Mouse (Mus musculus): Measurements from ENCODE around the gene Golga5.

Gene Golga5

DNA sequence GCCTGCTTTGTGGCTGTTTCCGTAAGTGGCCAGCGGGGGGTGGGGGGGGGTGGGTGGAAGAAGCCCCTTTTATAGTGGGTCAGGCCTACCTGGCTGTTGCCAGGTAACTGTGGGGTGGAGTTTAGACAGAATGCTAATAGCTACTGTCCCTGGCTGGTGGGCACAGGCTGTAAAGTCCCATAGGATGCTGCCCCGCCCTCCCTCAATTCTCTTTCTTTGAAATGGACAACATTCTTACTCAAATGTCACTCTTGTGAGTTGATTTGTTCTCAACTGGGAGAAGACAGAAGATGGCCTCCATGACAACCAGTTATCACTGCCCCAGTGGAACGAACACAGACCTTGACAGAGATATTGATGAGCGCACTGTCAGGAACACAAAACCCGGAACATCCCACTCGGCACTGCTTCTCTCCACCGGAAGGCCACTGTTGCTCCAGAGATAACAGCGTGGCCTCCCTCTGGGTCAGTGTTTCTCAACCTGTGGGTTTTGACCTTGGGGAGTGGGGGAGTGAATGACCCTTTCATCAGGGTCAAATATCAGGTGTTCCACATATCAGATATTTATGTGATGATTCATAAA is 36.3 kb downstream of the Golga5 start:
- no peak for DNase-seq (ENCODE audit: inconsistent age in 2 of 2, low spot score in 1 of 2)

DNA sequence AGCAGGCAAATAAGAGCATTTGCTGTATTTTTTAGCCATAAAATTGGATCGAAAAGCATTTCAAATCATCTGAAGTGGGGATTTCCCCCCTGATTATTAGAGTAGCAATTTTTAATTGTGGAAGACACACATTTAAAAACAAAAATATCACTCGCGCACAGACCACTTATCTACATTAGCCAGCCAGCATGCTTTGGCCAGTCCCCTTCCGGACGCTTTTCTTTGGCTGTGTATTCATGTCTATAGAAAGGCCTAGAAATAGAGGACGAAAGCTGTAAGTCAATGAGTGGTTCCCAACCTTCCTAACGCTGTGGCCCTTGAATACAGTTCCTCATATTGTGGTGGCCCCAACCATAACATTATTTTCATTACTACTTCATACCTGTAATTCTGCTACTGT is 37.0 kb downstream of the Golga5 start:
- DNase-seq (ENCODE audit: inconsistent age in 2 of 2, low spot score in 1 of 2), result no peak

DNA sequence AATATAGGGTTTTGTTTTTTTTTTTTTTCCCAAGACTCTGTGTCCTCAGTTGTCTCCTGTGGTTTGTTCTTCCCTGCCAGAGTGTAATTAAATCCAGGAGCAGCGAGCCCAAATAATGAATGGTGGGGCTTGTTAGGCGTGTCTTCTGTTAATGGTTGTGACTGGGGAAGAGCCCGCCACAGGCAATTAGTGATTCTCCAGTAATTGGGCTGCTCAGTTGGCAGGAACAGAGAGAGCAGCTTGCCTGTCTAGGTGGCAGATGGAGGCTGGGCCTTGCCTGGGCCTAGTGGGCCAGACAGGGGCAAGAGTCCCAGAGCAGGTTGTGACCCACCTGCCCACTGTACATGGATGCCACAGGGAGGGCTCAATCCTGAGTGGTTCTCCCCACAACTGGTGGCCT is 42.4 kb downstream of the Golga5 start:
- DNase-seq (ENCODE audit: inconsistent age in 2 of 2, low spot score in 1 of 2), result no peak

DNA sequence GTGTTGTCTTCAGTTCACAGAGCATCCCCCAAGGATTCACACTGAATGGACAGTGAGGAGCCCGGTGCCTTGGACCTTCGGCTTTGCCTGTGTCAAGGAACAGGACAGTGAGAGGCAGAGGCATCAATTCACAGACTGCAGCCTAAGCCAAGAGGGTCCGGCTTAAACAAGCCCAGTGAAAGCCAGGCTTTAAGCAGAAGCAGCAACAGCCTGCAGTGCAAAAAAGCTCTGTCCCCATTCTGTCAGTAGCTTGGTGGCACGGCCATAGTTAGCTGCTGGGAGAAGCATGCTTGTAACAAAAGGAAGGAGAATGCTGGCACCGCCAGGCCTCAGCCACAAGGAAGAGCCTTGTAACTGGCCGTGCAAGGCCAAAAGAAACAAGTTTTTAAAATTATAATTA is 45.2 kb downstream of the Golga5 start:
- no peak for DNase-seq (ENCODE audit: inconsistent age in 2 of 2, low spot score in 1 of 2)

DNA sequence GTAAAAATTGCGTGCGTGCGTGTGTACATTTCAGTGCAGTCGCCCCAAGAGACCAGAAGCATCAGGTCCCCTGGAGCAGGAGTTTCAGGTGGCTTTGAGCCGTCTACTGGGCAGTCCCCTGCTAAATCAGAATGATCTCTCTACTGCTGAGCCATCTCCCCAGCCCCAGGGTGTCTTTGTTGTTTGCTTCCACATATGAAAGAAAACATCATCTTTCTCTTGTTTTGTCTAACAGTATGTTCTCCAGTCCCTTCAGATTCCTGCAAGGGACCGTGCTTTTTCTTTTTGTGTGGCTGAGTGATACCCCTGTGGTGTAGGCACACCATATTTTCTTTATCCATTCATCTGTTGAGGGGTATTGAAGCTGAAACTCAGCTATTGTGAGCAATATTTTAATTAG is 45.8 kb downstream of the Golga5 start:
- DNase-seq (ENCODE audit: inconsistent age in 2 of 2, low spot score in 1 of 2), result no peak

DNA sequence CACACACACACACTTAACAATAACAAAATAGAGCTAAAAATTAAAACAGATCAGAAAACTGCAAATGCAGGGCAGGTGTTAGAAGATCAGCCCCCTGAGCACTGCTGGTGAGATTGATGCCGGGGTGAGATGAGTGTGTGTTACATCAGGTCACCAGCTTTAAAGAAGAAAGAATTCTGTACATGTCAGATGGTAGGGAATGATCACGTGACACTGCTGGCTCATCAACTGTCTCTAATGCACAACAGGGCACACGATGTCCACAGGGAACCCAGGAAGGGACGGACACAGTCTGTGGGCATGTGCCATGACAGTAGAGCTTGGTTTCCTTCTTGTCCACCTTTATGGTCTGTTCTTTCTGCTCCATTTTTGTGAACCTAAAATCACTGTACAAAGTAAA is 47.2 kb downstream of the Golga5 start:
- no peak for DNase-seq (ENCODE audit: inconsistent age in 2 of 2, low spot score in 1 of 2)

DNA sequence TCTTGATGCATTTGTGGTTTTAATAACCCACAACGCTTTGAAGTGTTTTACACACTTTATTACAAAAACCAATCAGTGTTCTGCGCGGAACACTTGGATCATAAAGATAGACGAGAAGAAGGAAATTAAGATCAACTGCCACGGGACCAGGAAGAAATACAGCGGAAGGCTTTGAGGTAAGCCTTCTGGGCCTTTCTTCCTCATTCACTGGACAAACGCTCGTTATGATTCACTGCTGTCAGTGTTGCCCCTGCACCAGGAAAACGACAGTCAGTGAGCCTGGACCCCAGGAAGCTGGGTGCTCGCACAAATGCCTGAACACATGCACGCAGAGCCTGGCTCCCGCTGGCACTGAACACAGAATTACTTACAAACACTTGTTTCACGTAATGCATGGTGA is 48.7 kb downstream of the Golga5 start:
- DNase-seq (ENCODE audit: inconsistent age in 2 of 2, low spot score in 1 of 2), result no peak

DNA sequence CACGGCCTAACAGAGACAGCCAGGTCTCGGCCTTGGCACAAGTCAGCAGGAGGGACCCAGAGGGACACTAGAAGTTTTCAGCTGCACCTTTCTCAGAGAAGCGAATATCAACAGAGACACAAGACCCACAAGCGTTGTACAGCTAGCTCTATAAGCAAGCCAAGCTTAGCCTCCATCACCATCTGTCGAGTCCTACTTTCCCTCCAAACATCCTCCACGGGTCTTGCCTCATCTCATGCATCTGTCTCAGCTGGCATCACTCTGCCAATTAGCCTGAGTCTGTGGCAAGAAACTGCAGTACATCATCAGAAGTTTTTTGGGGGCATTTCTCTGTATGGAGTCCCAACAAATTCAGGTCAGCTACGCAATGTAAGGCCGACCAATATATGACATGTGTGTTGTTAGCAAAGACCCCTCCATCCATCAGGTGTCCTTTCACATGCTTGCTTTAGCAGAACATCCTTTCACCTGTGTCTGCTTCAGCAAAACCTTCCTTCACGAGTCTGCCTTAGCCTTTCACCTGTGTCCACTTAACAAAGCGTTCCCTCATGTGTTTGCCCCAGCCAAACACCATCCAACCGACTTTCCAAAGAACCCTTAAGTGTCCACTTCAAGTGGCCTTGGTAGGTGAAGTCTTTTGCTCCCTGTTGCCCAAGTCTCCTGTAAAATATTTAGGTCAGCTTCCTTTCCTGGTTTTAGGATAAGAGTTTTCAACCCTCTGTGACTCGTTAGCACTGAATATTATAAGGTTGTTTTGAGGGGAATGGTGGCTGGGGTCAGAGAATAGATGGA is 51.2 kb downstream of the Golga5 start:
- no peak for DNase-seq (ENCODE audit: inconsistent age in 2 of 2, low spot score in 1 of 2)

DNA sequence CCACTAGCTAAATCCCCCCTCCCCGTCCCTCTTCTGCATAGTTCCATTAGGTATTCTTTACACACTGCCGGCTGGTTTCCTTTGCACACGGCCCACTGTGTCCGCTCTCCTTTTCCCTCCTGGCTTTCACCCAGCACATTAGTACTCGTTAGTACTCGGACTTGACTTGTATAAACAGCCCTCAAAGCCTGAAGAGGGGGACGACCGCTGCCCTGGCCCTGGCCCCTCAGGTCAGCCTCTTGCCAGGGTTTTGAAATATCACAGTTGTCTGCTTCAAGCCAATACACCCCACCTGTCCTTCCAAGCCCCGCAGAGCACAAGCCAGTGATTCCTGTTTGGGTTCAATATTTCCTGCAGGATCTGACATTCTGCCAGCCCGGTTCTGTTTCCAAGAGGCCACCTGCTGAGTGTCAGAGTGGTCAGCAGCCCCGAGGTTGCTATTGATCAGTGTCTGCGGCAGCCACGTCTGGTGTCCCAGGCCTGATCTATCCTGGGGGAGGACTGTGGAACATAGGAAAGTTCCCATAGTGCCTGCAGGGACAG is 52.9 kb downstream of the Golga5 start:
- DNase-seq (ENCODE audit: inconsistent age in 2 of 2, low spot score in 1 of 2), result peak; percentile 31 to 63

DNA sequence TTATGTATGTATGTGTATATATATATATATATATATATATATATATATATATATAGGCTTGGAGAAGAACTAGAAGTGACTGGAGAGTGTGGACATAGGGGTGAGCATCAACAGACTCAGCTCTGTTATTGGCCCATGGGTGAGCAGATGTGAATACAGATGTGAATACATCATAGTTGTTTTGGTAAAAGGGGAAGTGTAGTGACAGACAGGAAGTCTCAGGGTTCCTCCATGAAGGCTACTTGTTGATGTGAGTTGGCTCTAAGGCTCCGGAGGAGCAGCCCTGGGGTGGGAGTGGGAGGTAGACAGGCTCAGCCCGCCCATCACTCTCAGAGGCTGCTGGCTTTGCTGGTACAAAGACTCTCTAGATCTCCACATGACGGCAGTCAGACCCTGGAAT is 55.3 kb downstream of the Golga5 start:
- no peak for DNase-seq (ENCODE audit: inconsistent age in 2 of 2, low spot score in 1 of 2)

DNA sequence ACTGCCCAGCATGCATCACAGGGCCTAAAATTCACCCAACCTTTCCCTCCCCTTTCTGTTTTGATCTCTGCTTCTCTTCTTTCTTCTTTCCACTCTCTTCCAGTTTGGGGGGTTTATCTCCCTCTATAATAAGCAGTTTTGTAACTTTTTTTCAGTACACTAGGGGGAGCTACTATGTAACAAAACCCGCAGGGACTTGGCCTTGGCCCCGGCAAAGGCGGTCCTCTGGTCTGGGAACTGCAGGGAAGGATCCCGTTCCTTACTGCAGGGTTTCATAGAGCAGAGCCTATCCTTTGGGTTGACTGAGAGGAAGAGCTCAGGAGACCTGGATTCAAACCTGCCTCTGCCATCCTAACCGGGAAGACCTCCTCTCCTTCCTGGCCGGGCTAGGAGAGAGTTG is 55.8 kb downstream of the Golga5 start:
- DNase-seq (ENCODE audit: inconsistent age in 2 of 2, low spot score in 1 of 2), result peak; percentile 34 to 70

DNA sequence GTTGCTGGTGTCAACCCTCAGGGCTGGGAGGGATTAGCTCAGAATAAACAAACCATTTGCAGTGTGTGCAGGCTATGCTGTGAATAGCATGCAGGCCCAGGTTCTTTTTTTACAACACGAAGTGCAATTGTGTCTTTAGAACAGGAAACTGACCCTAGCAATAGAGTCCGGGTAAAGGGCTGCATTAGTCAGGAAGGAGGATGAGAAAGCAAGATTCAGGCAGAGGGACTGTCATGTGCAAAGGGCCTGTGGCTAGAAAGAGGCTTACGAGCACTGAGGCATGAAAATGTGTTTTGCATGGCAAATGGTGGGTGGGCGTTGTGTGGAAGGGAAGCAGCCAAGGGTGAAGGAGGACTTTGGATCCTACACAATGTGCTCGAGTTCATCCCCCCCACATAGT is 59.1 kb downstream of the Golga5 start:
- DNase-seq (ENCODE audit: inconsistent age in 2 of 2, low spot score in 1 of 2), result no peak

DNA sequence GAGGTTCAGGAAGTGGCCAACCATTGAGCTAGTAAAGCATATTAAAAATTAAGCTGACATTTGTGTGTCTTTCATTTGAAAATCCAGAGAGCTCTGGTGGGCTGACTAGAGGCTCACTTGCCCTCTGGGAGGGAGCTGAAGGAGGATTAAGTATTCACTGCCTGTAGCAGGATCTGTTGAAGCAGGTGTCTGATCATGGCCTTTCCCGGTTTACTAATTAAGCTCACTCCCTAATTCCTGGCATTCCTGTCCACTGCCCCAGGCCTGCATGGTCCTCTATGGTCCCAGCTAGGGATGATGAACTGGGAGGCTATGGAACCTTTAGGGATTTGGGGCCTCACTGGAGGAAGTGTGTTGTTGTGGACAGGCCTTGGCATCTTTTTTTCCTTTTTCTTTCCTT is 66.9 kb downstream of the Golga5 start:
- DNase-seq (ENCODE audit: inconsistent age in 2 of 2, low spot score in 1 of 2), result no peak

DNA sequence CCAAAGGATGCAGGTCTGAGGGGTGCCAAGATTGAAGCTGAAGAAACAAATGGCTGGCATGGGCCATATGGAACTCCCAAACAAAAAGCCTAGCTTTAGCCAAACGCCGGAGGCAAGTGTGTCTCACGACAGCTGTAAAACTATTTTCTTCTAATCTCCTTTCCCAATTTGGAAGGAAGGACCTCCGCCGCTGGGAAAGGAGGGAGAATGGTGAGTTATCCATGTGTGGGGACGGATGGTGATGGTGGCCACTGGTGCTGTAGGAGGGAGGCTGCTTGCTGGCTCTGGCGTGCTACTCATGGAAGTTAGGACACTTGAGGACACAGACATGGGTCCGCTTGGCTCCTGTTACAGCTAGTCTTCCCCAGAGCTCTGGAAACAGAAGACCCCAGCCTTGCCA is 71.3 kb downstream of the Golga5 start:
- DNase-seq (ENCODE audit: inconsistent age in 2 of 2, low spot score in 1 of 2), result no peak

DNA sequence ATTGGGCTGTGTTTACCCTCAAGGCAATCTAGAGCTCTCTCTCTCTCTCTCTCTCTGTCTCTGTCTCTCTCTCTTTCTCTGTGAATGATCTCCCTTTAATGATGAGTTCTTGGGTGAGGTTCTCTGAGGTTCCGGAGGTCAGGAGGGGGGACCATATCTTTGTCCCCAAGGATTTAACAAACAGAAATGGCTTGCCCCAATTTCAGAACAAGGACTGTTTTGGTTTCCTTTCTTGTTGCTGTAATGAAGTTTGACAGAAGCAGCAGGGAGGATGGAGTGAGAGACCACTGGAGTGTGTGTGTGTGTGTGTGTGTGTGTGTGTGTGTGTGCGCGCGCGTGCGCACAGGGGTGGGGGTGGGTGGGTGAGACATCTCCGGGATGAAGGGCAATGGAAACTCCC is 72.2 kb downstream of the Golga5 start:
- DNase-seq (ENCODE audit: inconsistent age in 2 of 2, low spot score in 1 of 2), result no peak

DNA sequence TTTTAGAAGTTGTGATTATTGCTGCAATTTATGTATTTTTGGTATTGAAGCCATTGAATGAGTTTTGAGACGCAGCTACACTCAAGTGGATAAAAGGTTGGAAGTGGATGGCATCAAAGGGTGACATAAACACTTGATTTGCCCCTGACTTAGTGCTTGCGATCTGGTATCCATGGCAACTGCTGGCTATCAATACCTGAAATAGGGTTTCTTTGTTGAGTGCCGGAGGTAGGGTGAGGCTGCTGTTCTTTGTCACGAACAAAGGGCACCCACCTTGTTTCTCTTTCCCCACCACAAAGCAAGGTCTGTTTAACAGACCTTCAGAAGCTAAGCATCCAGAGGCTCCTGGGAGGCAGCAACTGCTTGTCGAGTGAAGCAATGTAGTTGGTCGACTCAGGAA is 76.2 kb downstream of the Golga5 start:
- DNase-seq (ENCODE audit: inconsistent age in 2 of 2, low spot score in 1 of 2), result no peak

Data from adrenal gland, adult (tissue).